Mouse (Mus musculus) E14TG2a.4 (cell line): ENCODE measurements around the gene Thsd7a.

Experiments
- CTCF ChIP-seq: conservative IDR thresholded peaks from 2 replicates; pipeline ENCODE4 v1.5.1; 2014; ENCODE audit warnings: low read length
- NANOG ChIP-seq: IDR thresholded peaks from 2 replicates; pipeline ENCODE4 v1.6.1; 2014; ENCODE audit warnings: borderline replicate concordance, low read length, mixed read lengths

GRCm38 (mm10) chr6:12380717-12381116, 368.5 kb downstream of the Thsd7a start:
- TF ChIP-seq CTCF (no peak), NANOG (no peak)
